Mouse (Mus musculus) lung, postnatal 0 days (tissue): ENCODE measurements around the gene Igflr1. TPM values are rescaled to one million over a fixed set of nuclear protein-coding genes. Genes with fewer than 3 reads are reported as not detected.

ENCODE experiments used
- ATAC-seq: fragments of 200-750 bp; cut with Nextera tagmentation; 2 replicates; pipeline ENCODE4 v1.8.0; 2017; ENCODE audit warnings: moderate library complexity
- DNase-seq: peaks from one replicate; pipeline ENCODE4 v3.0.0-alpha.2; 2016; ENCODE audit warnings: low spot score
- H3K27ac ChIP-seq: fragments of 300-500 bp; sonication (generic); 2 replicates; pipeline ENCODE4 v1.5.1; 2014; ENCODE audit warnings: antibody characterized with exemption, mild to moderate bottlenecking, low read length, mixed read lengths
- H3K27me3 ChIP-seq: fragments of 300-500 bp; sonication (generic); replicated peaks from 2 replicates; pipeline ENCODE4 v1.6.1; 2014; ENCODE audit warnings: low read length, mixed read lengths; ENCODE audit not compliant: insufficient read depth
- H3K36me3 ChIP-seq: fragments of 300-500 bp; sonication (generic); 2 replicates; pipeline ENCODE4 v1.6.1; 2014; ENCODE audit warnings: low read length, mixed read lengths; ENCODE audit not compliant: insufficient read depth
- H3K4me1 ChIP-seq: fragments of 300-500 bp; sonication (generic); 2 replicates; pipeline ENCODE4 v1.6.1; 2014; ENCODE audit warnings: antibody characterized with exemption, low read depth, low read length, mixed read lengths; ENCODE audit not compliant: insufficient read depth
- H3K4me2 ChIP-seq: fragments of 300-500 bp; sonication (generic); replicated peaks from 2 replicates; pipeline ENCODE4 v1.6.1; 2014; ENCODE audit warnings: low read depth, mild to moderate bottlenecking, low read length, moderate library complexity, mixed read lengths
- H3K4me3 ChIP-seq: fragments of 300-500 bp; sonication (generic); 2 replicates; pipeline ENCODE4 v1.5.1; 2014; ENCODE audit warnings: low read depth, low read length
- H3K9ac ChIP-seq: fragments of 300-500 bp; sonication (generic); replicated peaks from 2 replicates; pipeline ENCODE4 v1.6.1; 2014; ENCODE audit warnings: low read depth, mild to moderate bottlenecking
- H3K9me3 ChIP-seq: fragments of 300-500 bp; sonication (generic); 2 replicates; pipeline ENCODE4 v1.6.1; 2016; ENCODE audit warnings: low read length, mixed read lengths
- CTCF ChIP-seq: IDR thresholded peaks from 2 replicates; pipeline ENCODE4 v1.5.1; 2016; ENCODE audit warnings: antibody characterized with exemption, mild to moderate bottlenecking
- EP300 ChIP-seq: IDR thresholded peaks from 2 replicates; pipeline ENCODE4 v1.6.1; 2016; ENCODE audit warnings: antibody characterized with exemption, mild to moderate bottlenecking, control low read depth
- WGBS: fragments of 180-500 bp; shearing (Covaris S2); extraction: QIAGEN DNeasy Blood & Tissue Kit; methylation state at CpG from one replicate; pipeline ENCODE4 v1.1.7; 2014; 5-methylcytosine and 5-hydroxymethylcytosine counted together
- polyA plus RNA-seq: library from polyadenylated mRNA; unstranded; fragments of >200 nt; fragmentation: Nextera tagmentation; extraction: Ambion mirVana; gene quantifications from 2 replicates; pipeline ENCODE4 v1.2.1, GENCODE M21; 2015

Igflr1 gene
- polyA plus RNA-seq, 1 experiment from 2014 or later = 3.2 TPM

- 20% methylated on average over 40 of the region's 40 CpGs for WGBS
- H3K9ac ChIP-seq = peak overlapping the region; percentile 54
- H3K4me1 ChIP-seq = peaks cover 4% of the 10 kb centered on the region
- H3K36me3 ChIP-seq = 0 out of 2 replicates have a peak, but pooled peaks cover 2% of the 10 kb centered on the region
- peak overlapping the region; percentile 95 for H3K4me3 ChIP-seq
- H3K27me3 ChIP-seq = no peaks in the 10 kb centered on the region
- peak overlapping the region; percentile 73 for H3K4me2 ChIP-seq
- peak; percentile 91 for DNase-seq
- H3K27ac ChIP-seq = peak overlapping the region; percentile 94
- TF ChIP-seq CTCF (peak; percentile 94), EP300 (peak; percentile 39; the same call in 1 of the 2 replicates)
- no peaks in the 10 kb centered on the region for H3K9me3 ChIP-seq
- peak; percentile 56 for ATAC-seq
These were observed 24.4 kb downstream of the Igflr1 start for GRCm38 (mm10) chr7:30589435-30590301.

GRCm38 (mm10) chr7:30590927-30591604 is 25.8 kb downstream of the Igflr1 start:
- H3K4me2 ChIP-seq = no peak overlapping the region
- TF ChIP-seq CTCF = no peak
- no peak for TF ChIP-seq EP300
- peaks cover 4% of the 10 kb centered on the region for H3K4me1 ChIP-seq
- no peak overlapping the region for H3K27ac ChIP-seq
- no peak overlapping the region for H3K4me3 ChIP-seq
- DNase-seq (no peak), ATAC-seq (no peak)
- no peak overlapping the region for H3K9ac ChIP-seq
- no peaks in the 10 kb centered on the region for H3K27me3 ChIP-seq
- H3K9me3 ChIP-seq = no peaks in the 10 kb centered on the region
- 82% methylated on average over 9 of the region's 9 CpGs for WGBS
- no peaks in the 10 kb centered on the region for H3K36me3 ChIP-seq

DNA sequence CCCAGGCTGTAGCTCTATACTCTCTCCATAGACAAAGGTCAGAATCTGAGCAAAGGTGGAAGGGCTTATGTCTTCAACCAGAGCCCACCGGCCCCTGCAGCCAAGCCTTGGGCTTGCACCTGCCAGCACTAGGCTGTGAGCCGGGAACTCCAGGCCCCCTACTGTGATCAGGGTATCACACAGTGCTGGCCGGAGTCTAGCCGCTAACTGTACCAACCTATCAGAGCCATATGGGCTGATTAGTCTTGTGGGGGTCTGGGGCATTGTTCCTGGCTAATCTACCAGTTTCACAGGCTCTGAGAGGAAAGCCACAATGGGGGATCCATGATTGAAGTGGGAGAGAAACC is 26.4 kb downstream of the Igflr1 start:
- ATAC-seq (no peak), DNase-seq (no peak)
- 62% methylated on average over 4 of the region's 4 CpGs for WGBS
- Histone ChIP-seq H3K4me2 (no peak overlapping the region), H3K9me3 (no peaks in the 10 kb centered on the region), H3K4me3 (no peak overlapping the region), H3K36me3 (no peaks in the 10 kb centered on the region), H3K9ac (no peak overlapping the region), H3K27ac (no peak overlapping the region), H3K27me3 (no peaks in the 10 kb centered on the region), H3K4me1 (peaks cover 4% of the 10 kb centered on the region)
- TF ChIP-seq CTCF (no peak), EP300 (no peak)

DNA sequence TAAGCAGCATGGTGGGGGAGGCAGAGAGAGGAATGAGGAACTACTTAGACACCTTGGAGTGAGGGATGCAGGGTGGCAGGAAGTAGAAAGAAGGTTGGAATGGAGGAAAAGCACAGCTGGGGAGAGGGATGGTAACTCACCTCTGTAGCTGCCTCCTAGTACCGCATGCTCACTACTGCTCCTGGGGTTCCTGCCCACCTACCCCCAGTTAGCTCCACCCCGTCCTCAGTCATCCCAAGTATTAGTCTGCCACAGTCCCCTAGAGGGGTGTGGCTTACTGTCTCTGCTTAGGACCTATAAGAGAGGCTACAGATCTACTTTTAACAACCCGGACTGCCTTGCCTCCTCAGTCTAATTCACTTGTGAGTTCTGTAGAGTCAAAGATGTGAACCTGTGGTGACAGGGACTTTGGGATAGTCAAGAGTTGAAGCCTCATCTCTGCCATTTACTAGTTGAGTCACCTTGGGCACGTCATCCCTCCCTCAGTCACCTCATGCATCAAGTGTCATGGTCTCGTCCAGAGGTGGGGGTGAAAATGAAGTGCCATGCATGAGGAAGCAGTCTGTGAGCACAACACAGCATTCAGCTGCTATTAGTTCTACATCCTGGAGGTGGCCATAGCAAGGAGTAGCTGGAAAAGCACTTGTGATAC is 27.7 kb downstream of the Igflr1 start:
- DNase-seq (peak; percentile 47), ATAC-seq (no peak)
- Histone ChIP-seq H3K27me3 (no peaks in the 10 kb centered on the region), H3K36me3 (no peaks in the 10 kb centered on the region), H3K27ac (peak overlapping the region; percentile 47), H3K4me1 (0 out of 2 replicates have a peak, but pooled peaks cover 2% of the 10 kb centered on the region), H3K4me3 (no peak overlapping the region), H3K4me2 (no peak overlapping the region), H3K9ac (no peak overlapping the region), H3K9me3 (no peaks in the 10 kb centered on the region)
- 23% methylated on average over 5 of the region's 5 CpGs for WGBS
- TF ChIP-seq EP300 (no peak), CTCF (peak; percentile 37)

- H3K9ac ChIP-seq = no peak overlapping the region
- H3K4me3 ChIP-seq = no peak overlapping the region
- DNase-seq = no peak
- H3K27ac ChIP-seq = peak overlapping the region; percentile 47; the same call in 1 of the 2 replicates
- no peaks in the 10 kb centered on the region for H3K27me3 ChIP-seq
- H3K4me1 ChIP-seq = peaks cover 2% of the 10 kb centered on the region; the same call in 1 of the 2 replicates
- H3K36me3 ChIP-seq = no peaks in the 10 kb centered on the region
- no peak for TF ChIP-seq CTCF
- no peak for TF ChIP-seq EP300
- no peak for ATAC-seq
- 77% methylated on average over 10 of the region's 10 CpGs for WGBS
- no peak overlapping the region for H3K4me2 ChIP-seq
- no peaks in the 10 kb centered on the region for H3K9me3 ChIP-seq
These were observed 28.6 kb downstream of the Igflr1 start for GRCm38 (mm10) chr7:30593579-30594509.
